Mouse (Mus musculus) adrenal gland, adult 18-20 months (tissue): ENCODE data around the gene Tbc1d1. TPM values are rescaled to one million over a fixed set of nuclear protein-coding genes. Genes with fewer than 3 reads are reported as not detected.

Experiments used
- DNase-seq, 2 experiments: peaks; one replicate each; pipeline ENCODE4 v3.0.0; 2021 to 2022; ENCODE audit warnings: low spot score in 2 of 2
- long read RNA-seq, 2 experiments: library from polyadenylated mRNA; stranded (forward); transcript quantifications; one replicate each; pipeline ENCODE4 v2.0.0; 2021
- total RNA-seq, 2 experiments: library from RNA; stranded (reverse); gene quantifications; 1 replicate in 1 of 2; 2 replicates in 1 of 2; pipeline ENCODE4 v1.2.3; 2021

Tbc1d1 gene
- total RNA-seq = 10 to 100 TPM; 10.0 to 17.6 TPM
- long read RNA-seq, experiment 1, full-length matches to known transcripts = 5 of 13 reads
- long read RNA-seq, experiment 1, partial matches to known transcripts = 2 of 13 reads
- long read RNA-seq, experiment 1, other reads (novel, unspliced or antisense) = 6 of 13 reads
- long read RNA-seq, experiment 2, full-length matches to known transcripts = 8 of 15 reads
- long read RNA-seq, experiment 2, partial matches to known transcripts = 6 of 15 reads
- long read RNA-seq, experiment 2, other reads (novel, unspliced or antisense) = 1 of 15 reads

DNA sequence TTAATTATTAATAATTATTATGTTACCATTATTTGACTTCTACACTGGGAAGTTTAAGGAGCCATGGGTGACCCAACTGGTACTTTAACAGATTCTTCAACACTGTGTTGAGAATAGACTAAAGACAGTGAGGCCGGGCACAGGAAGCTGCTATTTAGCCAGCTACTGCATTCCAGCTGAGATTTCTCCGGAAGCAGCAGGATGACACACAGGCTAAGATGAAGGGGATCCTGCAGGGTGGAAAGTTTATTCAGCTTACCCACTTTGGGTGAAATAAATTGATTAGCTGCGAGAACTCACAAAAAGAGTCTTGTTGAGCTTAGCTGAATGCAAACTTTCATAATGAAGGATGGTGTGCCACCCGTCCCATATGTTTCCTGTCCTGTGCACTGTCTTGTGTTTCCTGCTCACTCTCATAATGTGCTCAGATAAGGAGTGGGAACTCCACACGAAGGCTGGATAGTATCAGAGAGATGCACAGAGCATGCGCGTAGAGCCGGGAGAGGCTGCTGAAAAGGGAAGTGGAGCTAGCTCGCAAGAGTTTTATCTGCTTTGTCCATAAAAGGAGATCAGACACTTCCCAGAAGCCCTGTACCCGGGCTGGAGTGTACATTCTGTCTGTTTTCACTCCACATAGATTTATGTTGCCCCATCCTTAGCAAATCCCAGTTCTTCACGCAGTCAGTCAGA, at the start of gene Tbc1d1:
TSS of gene Tbc1d1 (plus strand) at position 445 of the 690 bp plus-strand sequence.
- DNase-seq = peak; percentile 12 to 31

DNA sequence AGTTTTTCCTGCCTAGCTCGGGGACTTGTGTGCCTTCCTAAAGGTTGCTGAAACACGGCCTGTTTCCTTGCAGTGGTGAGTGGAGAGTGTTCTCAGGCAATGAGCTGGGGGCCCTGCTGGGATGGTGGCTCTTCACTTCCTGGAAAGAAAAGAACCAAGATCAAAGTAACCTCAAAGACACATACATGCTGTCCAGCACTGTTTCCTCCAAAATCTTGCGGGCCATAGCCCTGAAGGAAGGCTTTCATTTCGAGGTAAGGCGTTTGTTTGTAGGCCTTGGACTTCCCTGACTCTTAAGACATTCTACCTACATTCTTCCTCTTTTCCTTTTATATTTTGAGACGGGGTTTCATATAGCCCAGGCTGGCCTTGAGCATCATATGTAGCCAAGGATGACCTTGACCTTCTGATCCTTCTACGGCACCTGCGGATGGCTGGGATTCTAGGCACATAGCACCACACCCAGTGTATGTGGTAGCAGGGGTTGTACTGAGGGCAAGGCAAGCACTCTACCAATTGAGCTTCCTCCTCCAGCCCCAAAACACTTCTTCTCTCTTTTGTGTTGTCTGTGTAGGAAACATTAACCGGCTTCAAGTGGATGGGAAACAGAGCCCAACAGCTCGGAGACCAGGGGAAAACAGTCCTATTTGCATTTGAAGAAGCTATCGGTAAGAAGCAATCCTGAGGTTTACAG, 48.4 kb upstream of the Tbc1d1 start:
- DNase-seq = no peak

DNA sequence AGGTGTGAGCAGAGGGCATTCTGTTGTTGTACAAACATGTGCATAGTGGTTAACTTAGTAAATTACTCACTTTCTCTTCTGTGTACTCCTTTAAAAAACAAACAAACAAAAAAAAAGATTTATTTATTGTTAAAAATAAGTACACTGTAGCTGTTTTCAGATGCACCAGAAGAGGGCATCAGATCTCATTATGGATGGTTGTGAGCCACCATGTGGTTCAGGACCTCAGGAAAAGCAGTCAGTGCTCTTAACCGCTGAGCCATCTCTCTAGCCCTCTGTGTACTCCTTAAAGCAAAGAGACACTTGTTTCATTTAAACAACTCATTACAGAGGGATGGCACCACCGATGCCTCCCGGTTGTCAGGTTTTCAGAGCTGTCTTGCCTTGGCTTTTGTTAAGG, 46.9 kb upstream of the Tbc1d1 start:
- DNase-seq = no peak

GRCm38 (mm10) chr5:64112360-64112759, 43.7 kb upstream of the Tbc1d1 start:
- peak in 1 of 2 experiments; percentile 24 for DNase-seq

- no peak for DNase-seq
Measured at GRCm38 (mm10) chr5:64114210-64114609, 41.9 kb upstream of the Tbc1d1 start.

- no peak for DNase-seq
Measured at GRCm38 (mm10) chr5:64117191-64117590, 38.9 kb upstream of the Tbc1d1 start.

GRCm38 (mm10) chr5:64125783-64126182, 30.3 kb upstream of the Tbc1d1 start:
- no peak for DNase-seq

DNA sequence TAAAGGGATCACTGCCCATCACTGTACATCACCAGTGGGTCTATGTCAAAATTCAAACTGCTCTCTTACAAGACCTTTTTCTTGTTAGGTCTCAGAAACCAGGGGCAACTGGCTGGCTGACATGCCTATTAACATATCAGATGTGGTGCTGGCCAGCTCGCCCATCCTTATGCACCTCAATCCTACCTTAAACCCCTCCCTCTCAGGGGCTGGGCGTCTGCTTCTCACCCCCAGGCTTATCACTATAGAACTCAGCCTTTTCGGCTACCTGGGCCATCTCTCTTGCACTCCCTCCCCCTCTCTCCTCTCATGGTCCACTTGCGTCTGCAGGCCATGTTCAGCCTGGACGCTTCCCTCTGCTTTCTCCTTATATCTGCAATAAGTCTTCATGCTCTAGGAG, 24.6 kb upstream of the Tbc1d1 start:
- DNase-seq = no peak

DNA sequence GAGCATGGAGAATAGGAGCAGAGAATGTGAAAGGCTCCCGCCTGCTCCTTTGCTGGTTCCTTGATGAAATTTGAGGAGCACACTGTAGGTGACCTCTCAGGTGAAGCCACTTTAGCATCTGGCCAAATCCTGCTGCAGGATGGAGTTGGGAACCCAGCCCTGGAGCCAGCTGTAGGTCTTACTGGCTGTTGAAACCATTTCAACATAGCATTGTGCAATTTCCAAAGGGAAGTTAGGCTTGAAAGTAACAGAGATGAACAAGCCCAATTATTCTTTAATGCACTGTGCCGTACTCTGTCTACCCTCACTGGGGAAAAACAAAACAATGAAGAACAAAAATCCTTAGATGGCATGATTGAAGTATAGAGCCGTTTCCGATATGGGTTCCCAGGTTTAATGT, 22.2 kb upstream of the Tbc1d1 start:
- no peak for DNase-seq

DNA sequence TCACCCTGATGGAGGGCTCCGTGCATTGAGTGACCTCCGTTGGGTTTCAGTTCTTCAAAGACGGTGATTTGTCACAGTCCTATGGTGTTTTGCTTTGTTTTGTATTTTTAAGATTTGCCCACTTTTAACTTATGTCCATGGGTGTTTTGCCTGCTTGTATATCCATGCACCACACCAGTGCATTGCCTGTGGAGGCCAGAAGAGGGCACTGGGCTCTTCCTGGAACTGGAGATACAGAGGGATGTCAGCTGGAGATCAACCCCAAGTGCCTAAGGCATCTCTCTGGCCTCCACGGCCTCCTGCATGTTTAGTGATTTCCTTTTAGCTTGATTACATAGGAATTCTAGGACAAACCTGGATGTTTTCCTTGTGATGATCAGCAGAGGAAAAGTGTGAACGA, 19.8 kb upstream of the Tbc1d1 start:
- DNase-seq = no peak

DNA sequence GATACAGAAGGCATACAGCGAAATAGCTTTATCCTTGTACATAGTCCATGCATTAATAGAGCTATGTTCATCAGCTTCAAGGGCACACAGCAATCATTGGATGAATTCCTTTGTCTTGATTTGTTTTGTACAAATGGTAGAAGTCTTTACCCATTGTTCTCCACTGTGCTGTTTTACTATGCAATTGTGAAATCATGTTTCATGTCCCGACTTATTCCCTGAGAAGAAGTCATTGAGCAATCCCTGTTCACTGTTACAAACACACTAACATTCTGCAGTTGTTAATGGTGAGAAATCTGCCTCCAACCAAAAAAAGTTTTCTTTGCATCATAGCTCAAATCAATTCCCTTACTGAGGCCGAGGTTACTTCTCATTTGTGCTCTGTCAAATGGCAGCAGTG, 15.9 kb upstream of the Tbc1d1 start:
- DNase-seq = no peak

DNA sequence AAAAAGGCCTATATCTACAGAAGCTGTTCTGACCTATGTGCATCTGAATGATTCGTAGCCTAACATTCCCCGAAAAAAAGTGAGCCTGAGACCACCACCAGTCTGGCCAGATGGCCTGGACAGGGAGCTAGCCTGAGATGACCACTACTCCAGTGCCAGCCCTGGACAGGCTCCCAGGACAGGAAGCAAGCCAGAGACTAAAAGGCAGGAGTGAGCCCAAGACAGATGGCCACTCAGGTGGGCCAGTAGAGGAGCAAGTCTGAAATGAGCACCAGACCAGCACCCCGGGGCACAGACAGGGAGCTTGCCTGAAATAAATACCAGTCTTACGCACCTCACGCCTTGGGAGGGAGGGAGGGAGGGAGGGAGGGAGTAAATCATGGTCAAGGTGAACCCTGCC, 11.8 kb upstream of the Tbc1d1 start:
- no peak for DNase-seq

- DNase-seq = no peak
Measured at GRCm38 (mm10) chr5:64146384-64147005, 9.6 kb upstream of the Tbc1d1 start.

GRCm38 (mm10) chr5:64149184-64150127, 6.6 kb upstream of the Tbc1d1 start:
- no peak for DNase-seq

DNA sequence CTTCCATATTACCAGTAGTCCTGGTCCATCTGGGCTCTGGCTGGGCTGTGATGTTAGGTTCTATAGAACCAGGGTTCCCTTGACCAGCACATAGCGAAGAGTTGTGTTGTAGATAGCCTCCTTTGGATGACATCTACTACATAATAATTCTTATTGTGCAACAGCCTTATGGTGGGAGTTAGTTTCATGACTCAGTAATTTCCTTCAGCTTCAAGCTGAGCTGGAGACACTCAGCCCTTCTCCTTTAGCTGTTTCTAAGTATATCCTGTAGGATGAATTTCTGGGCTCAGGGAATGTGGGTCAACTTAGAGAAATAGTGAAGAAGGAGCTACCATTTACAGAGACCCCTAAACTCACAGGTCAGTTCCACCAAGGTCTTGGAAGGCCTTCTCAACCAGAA, 2.8 kb upstream of the Tbc1d1 start:
- DNase-seq = no peak

- no peak for DNase-seq
Measured at GRCm38 (mm10) chr5:64156579-64156978, 474 bp downstream of the Tbc1d1 start.

DNA sequence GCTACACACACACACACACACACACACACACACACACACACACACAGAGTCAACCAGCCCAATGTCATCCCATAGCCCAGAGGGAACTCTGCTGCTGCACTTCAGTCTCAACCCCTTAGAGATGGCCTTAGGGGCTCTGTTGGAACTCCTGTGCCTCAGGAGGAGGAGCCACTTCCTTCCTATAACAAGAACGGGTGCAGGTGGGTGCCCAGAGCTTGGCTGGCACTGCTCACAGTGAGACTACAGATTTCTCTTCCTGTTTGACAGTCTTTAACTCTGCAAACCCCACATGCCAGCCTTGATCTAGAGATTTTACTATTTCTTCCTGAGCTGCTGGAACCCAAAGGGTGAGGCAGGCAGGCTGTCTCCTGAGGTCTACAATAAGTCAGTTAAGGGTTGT, 1.8 kb downstream of the Tbc1d1 start:
- DNase-seq = no peak

- no peak for DNase-seq
Measured at GRCm38 (mm10) chr5:64158501-64158900, 2.4 kb downstream of the Tbc1d1 start.

DNA sequence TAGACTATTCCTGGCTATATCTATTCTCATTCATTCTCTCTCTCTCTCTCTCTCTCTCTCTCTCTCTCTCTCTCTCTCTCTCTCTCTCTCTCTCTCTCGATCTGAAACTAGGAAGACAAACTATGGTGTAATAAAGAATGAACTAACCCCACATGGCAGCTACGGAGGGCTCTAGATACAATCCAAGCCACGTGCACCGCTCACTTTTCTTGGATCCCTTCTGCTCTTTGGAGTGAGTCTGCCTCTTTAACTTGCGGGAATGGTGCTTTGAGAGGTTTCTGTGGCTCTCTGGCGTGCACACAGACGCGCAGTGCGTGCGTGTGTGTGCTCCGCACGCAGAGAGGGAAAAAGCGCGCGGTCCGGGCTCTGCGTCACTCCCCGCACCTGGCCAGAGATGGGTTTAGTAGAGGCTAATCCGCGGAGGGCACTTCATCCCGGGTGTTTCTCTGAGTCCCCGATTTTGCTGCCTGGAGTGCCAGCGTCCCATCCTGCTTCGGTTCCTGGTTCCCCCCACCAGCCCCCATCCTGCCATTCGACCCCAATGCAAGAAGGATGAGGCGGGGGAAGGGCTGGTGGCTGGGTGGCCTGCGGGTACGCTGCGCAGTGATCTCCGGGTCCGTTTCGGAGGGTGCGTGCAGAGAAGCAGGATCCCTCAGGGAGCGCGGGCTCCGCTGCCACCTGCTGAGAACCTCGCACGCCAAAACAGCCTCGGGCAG, 3.1 kb downstream of the Tbc1d1 start:
- peak; percentile 5 to 24 for DNase-seq
